21 mouse cellular contexts compared by ENCODE assay signal in the genomic region with DNA sequence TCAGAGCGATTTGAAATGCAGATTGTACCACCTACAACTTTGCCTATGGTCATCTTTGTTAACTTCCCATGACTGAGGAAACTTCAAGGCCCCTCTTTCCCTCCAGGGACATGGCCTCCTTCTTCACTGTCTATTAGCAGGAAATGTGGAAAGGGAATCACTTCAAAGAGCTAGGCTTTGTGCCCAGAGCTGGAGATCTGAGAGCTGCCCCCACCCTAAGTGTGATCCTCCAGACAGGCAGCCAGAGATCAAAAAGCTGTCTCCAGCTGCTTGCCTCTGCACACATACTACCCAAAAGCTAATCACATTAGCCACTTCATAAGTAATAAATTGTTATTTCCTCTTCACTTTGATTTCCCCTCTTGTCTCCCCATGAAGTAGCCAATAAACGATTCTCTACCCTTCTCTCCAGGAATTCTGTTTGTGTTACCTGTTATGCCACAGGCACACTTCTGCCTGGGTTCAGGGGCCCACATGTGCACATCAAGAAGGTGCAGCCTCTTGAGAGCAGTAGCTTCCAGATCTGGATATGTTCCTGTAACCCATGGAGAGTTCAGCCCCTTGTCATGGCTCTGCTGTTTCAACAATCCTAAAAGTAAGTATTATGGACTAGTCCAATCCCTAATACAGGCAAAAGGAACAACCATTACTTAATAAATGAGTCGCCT.
DNase-seq lines count a peak whose midpoint lies in the region; ATAC-seq and TF ChIP-seq lines count a peak whose summit lies in the region.
"Had no signal": no experiment of that assay in that cellular context is flagged by ENCODE, and none has a peak within 500 bp of the region (broad histone marks: within the 10 kb centered on the region; RNA-seq: fewer than 3 reads in every experiment).

No protein-coding gene starts in this region.

- peak; percentile 9 for DNase-seq in kidney, postnatal 0 days (ENCODE audit: low spot score)
- no peak for DNase-seq in kidney, postnatal 36 days
- peak; percentile 38 for DNase-seq in lung, embryonic 14.5 days
- no peak for DNase-seq in lung, postnatal 4 days
- DNase-seq in midbrain, embryonic 14.5 days: peak; percentile 68
- DNase-seq in heart, adult 18-20 months: no peak
- no peak for DNase-seq in cerebellum, postnatal 36 days
- DNase-seq: adrenal gland, adult 8-10 months; adrenal gland, postnatal 36 days; B cell, adult 2 months; cerebellum, adult 11-12 months; cerebellum, adult 9-11 months; forebrain, postnatal 0 days; gastrocnemius, adult 2 months; gastrocnemius, postnatal 25 days; heart, postnatal 36 days had no signal

- WGBS in kidney, postnatal 0 days: 54% methylated on average over 3 of the region's 3 CpGs
- WGBS in lung, embryonic 14.5 days: 55% methylated on average over 3 of the region's 3 CpGs
- 56% methylated on average over 3 of the region's 3 CpGs for WGBS in midbrain, embryonic 14.5 days

- no peak overlapping the region for H3K4me3 ChIP-seq in kidney, postnatal 0 days (replicated peaks; ENCODE audit: low read depth, low read length)
- no peak overlapping the region for H3K4me3 ChIP-seq in lung, embryonic 14.5 days (ENCODE audit: low read depth, low read length)
- H3K4me3 ChIP-seq in midbrain, embryonic 14.5 days (replicated peaks; ENCODE audit: low read depth, low read length): no peak overlapping the region
- H3K4me3 ChIP-seq: embryonic facial prominence, embryonic 10.5 days; forebrain, embryonic 13.5 days; gastrocnemius, adult 2 months; heart, embryonic 13.5 days had no signal

- H3K36me3 ChIP-seq in kidney, postnatal 0 days (ENCODE audit: insufficient read depth, low read length): no peaks in the 10 kb centered on the region
- no peaks in the 10 kb centered on the region for H3K36me3 ChIP-seq in lung, embryonic 14.5 days (ENCODE audit: insufficient read depth)
- no peaks in the 10 kb centered on the region for H3K36me3 ChIP-seq in midbrain, embryonic 14.5 days (ENCODE audit: control insufficient read depth, insufficient read depth, low read length)
- H3K36me3 ChIP-seq: embryonic facial prominence, embryonic 10.5 days; G1E; heart, embryonic 13.5 days had no signal

- no peak for ATAC-seq in kidney, postnatal 0 days (replicated peaks; ENCODE audit: low FRiP score, low read depth)
- peak; percentile 47; the same call in 1 of the 2 replicates for ATAC-seq in lung, embryonic 14.5 days (ENCODE audit: insufficient read depth)
- ATAC-seq in midbrain, embryonic 14.5 days (ENCODE audit: low FRiP score, low TSS enrichment): peak; percentile 69; the same call in 1 of the 2 replicates
- ATAC-seq: CD4-positive, CD25-positive, alpha-beta regulatory T cell, adult 4 months; forebrain, embryonic 13.5 days; forebrain, postnatal 0 days had no signal

- no peak for TF ChIP-seq CTCF in kidney, postnatal 0 days (IDR thresholded peaks at IDR 0.05; ENCODE audit: low read depth)
- TF ChIP-seq CTCF in lung, embryonic 14.5 days (IDR thresholded peaks at IDR 0.05; ENCODE audit: low read depth): no peak

- H3K4me1 ChIP-seq in kidney, postnatal 0 days (replicated peaks; ENCODE audit: insufficient read depth, low read length): no peaks in the 10 kb centered on the region
- H3K4me1 ChIP-seq in lung, embryonic 14.5 days (ENCODE audit: insufficient read depth): no peaks in the 10 kb centered on the region; the same call in 1 of the 2 replicates
- no peaks in the 10 kb centered on the region for H3K4me1 ChIP-seq in midbrain, embryonic 14.5 days (ENCODE audit: control insufficient read depth, insufficient read depth, low read length)
- H3K4me1 ChIP-seq: embryonic facial prominence, embryonic 10.5 days; forebrain, embryonic 13.5 days; heart, embryonic 13.5 days had no signal

- H3K9ac ChIP-seq in kidney, postnatal 0 days (ENCODE audit: low read depth, low read length): no peak overlapping the region
- no peak overlapping the region for H3K9ac ChIP-seq in lung, embryonic 14.5 days
- no peak overlapping the region for H3K9ac ChIP-seq in midbrain, embryonic 14.5 days (replicated peaks; ENCODE audit: low read length)
- H3K9ac ChIP-seq: forebrain, embryonic 13.5 days; forebrain, postnatal 0 days; heart, embryonic 13.5 days had no signal

- H3K27me3 ChIP-seq in kidney, postnatal 0 days (ENCODE audit: insufficient read depth, low read length): no peaks in the 10 kb centered on the region
- no peaks in the 10 kb centered on the region for H3K27me3 ChIP-seq in lung, embryonic 14.5 days (ENCODE audit: insufficient read depth, low read length)
- H3K27me3 ChIP-seq in midbrain, embryonic 14.5 days (ENCODE audit: control insufficient read depth, insufficient read depth, low read length): no peaks in the 10 kb centered on the region
- H3K27me3 ChIP-seq: forebrain, embryonic 13.5 days; heart, embryonic 13.5 days had no signal

- H3K4me2 ChIP-seq in kidney, postnatal 0 days (ENCODE audit: low read length): no peak overlapping the region
- H3K4me2 ChIP-seq in lung, embryonic 14.5 days: no peak overlapping the region
- H3K4me2 ChIP-seq in midbrain, embryonic 14.5 days (ENCODE audit: low read length): no peak overlapping the region
- H3K4me2 ChIP-seq: forebrain, embryonic 13.5 days; heart, embryonic 13.5 days had no signal

- no peak overlapping the region for H3K27ac ChIP-seq in kidney, postnatal 0 days
- no peak overlapping the region for H3K27ac ChIP-seq in lung, embryonic 14.5 days (ENCODE audit: low read depth)
- no peak overlapping the region for H3K27ac ChIP-seq in midbrain, embryonic 14.5 days (replicated peaks; ENCODE audit: low read depth, low read length)
- H3K27ac ChIP-seq: embryonic facial prominence, embryonic 10.5 days; forebrain, embryonic 13.5 days; gastrocnemius, adult 2 months; heart, embryonic 13.5 days had no signal

- H3K9me3 ChIP-seq in kidney, postnatal 0 days (replicated peaks; ENCODE audit: low read length): no peaks in the 10 kb centered on the region
- no peaks in the 10 kb centered on the region for H3K9me3 ChIP-seq in lung, embryonic 14.5 days (ENCODE audit: low read depth, low read length)
- H3K9me3 ChIP-seq in midbrain, embryonic 14.5 days (ENCODE audit: control insufficient read depth, low read length): no peaks in the 10 kb centered on the region
- H3K9me3 ChIP-seq: embryonic facial prominence, embryonic 10.5 days; forebrain, embryonic 13.5 days; heart, embryonic 13.5 days had no signal

Comparison
In these comparisons a context has a peak if more than half of its experiments do, and no peak if none do; other contexts are left out.
1. DNase-seq: peak in kidney, postnatal 0 days (single experiment), lung, embryonic 14.5 days (single experiment) and midbrain, embryonic 14.5 days (single experiment); none in kidney, postnatal 36 days (0 of 2), lung, postnatal 4 days (0 of 2), heart, adult 18-20 months (0 of 2) and cerebellum, postnatal 36 days (0 of 2).